Mouse (Mus musculus): ENCODE data around the gene Gm5901.
"Not testable (repeated sequence)": the region's sequence is repeated elsewhere in the genome, so short reads cannot be mapped to it uniquely, and the experiment has no call there.

Gm5901 gene

GRCm38 (mm10) chr7:105374866-105375265, at the start of gene Gm5901:
Gene Gm5901 (plus strand): TSS chr7:105375038.
- DNase-seq (ENCODE audit: low read depth, low spot score), result no peak

DNA sequence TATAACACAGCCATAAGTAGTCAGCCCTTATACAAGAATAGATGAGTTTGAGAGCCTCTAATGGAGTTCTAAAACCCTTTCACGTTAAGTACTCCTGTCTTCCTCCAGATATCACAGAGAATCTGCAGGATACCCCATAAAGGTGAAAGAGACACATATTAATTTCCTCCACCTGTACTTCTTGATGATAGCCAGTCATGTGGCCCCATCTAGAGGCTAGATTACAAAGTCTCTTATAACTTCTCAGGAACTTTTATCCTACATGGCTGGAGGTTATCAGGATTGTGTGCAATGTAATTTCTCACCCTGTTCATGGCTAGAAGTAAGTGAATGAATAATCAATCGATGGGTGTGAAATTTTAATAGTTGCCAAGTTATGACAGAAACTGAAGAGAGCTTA, 49.5 kb upstream of the Gm5901 start:
- no peak for DNase-seq (ENCODE audit: low read depth, low spot score)

GRCm38 (mm10) chr7:105334004-105334403, 40.8 kb upstream of the Gm5901 start, which contains the start of gene Olfr690:
Gene Olfr690 (minus strand): TSS chr7:105334104.
- no peak for DNase-seq (ENCODE audit: low read depth, low spot score)

DNA sequence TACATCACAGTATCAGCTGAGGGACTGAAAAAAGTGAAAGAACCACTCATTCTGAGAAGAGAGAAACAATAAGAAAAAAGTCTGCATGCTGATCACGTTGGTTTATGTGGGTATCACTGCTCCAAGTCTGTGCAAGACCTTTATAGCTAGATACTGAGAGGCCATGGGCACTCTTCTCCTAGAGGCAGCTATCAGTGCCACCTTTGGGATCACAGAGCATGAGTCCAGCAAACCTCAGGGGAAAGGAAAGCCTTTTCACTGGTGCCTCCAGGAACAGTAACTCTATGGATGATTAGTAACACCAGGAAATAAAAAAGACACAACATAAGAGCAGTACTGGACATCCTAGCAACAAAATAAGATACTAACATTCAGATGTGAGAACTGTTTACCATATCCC, 32.7 kb upstream of the Gm5901 start, which contains the start of gene Olfr691:
Olfr691 (minus strand) TSS at position 101 of the 400 bp plus-strand sequence.
- no peak for DNase-seq (ENCODE audit: low read depth, low spot score)

DNA sequence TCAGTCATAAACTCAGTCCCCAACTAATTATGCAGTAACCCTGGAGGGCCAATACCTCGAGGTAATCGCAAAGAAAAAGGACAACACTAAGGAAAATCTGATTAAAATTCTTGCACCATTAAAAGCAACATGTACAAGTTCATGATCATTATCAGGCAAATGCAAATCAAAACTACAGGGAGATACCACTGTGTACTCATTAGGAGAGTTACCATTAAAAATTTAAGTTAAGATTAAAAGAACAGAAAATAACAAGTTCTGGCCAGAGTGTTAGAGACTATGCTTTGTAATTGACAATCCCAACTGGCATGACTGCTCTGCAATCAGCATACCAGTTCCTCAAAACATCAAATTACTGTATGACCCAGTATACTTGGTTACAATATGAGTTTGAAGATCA, 32.1 kb upstream of the Gm5901 start:
- no peak for DNase-seq (ENCODE audit: low read depth, low spot score)

GRCm38 (mm10) chr7:105356064-105356463, 18.8 kb upstream of the Gm5901 start:
- not testable (repeated sequence) for DNase-seq (ENCODE audit: low read depth, low spot score)

DNA sequence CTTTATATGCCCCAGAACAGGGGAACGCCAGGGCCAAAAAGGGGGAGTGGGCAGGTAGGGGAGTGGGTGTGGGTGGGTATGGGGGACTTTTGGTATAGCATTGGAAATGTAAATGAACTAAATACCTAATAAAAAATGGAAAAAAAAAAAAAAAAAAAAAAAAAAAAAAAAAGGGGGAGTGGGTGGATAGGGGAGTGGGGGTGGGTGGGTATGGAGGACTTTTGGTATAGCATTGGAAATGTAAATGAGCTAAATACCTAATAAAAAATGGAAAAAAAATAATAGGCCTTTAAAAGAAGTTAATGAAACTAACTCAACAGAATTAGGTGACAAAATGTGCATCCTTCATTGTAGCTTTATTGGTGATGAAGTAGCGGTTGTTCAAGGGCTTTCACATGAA, 18.4 kb upstream of the Gm5901 start:
- not testable (repeated sequence) for DNase-seq (ENCODE audit: low read depth, low spot score)

DNA sequence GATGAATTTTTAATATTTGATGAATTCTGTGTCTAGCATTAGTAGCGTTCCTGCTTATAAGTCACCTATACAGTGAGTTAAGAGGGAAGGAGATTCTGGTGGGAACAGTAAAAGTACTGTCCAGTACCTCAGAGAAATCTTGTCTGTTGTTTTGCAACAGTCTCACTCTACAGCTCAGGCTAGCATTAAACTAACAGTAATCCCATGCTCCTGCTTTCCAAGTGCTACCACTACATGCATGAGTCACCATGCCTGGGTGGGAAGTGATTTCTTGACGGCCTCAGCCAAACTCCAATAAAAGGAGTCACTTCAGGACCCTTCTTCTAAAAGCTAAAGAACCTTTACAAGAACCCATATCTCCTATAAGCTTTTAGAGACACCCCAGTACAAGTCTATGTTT, 13.1 kb upstream of the Gm5901 start:
- no peak for DNase-seq (ENCODE audit: low read depth, low spot score)

- DNase-seq (ENCODE audit: low read depth, low spot score), result no peak
These were observed 7.6 kb upstream of the Gm5901 start for GRCm38 (mm10) chr7:105367268-105367667.

GRCm38 (mm10) chr7:105367930-105368329, 6.9 kb upstream of the Gm5901 start, which contains the start of gene Olfr692:
Gene Olfr692 (plus strand): TSS chr7:105368230.
- no peak for DNase-seq (ENCODE audit: low read depth, low spot score)

DNA sequence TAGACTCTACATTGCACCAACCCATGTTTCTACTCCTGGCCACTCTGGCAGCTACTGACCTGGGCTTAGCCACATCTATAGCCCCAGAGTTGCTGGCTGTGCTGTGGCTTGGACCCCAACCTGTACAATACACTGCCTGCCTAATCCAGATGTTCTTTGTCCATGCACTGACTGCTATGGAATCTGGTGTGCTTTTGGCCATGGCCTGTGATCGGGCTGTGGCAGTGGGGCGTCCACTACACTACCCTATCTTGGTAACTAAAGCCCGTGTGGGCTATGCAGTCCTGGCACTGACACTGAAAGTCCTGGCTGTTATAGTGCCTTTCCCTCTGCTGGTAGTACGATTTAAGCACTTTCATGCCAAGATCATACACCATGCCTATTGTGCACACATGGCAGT, 6.3 kb upstream of the Gm5901 start:
- DNase-seq (ENCODE audit: low read depth, low spot score), result no peak

DNA sequence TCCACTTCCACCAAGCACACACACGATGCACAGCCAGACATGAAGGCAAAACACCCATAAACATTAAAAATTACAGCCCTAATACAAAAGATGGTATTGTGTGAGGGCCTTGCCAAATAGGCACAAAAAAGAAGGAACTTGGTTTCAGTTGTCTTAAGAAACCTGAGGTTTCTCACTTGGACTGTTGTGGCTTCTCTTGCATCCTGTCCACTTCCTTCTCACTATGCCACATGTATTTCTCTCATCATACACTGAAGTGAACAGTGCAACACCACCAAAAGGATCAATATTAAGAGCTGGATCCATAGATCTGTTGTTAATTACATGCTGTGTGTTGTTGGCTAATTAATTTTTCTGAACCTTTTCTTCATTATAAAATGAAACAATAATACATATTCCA, 1.9 kb upstream of the Gm5901 start:
- no peak for DNase-seq (ENCODE audit: low read depth, low spot score)

DNA sequence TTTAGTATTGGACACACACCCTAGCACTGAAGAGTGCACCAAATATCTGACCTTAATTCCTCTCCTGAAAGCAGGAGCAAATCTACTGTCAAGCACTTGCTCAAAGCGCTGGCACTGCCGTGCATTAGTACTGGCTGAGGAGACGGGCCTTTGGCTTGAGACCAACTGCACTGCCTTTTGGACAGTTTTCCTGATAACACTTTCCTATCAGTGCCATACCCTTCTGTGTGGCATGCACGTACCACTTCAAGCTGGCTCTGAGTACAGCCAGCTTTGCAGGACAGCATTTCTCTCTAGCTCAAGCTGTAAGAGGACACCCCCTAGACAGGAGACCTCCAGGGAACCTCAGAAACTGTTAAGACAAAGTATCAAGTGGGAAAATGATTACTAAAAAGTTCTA, 1.3 kb upstream of the Gm5901 start:
- DNase-seq (ENCODE audit: low read depth, low spot score), result no peak

- no peak for DNase-seq (ENCODE audit: low read depth, low spot score)
These were observed 862 bp upstream of the Gm5901 start for GRCm38 (mm10) chr7:105373976-105374375.

GRCm38 (mm10) chr7:105380329-105380728, 5.5 kb downstream of the Gm5901 start:
- DNase-seq (ENCODE audit: low read depth, low spot score), result no peak

GRCm38 (mm10) chr7:105387696-105388095, 12.9 kb downstream of the Gm5901 start:
- DNase-seq (ENCODE audit: low read depth, low spot score), result no peak

GRCm38 (mm10) chr7:105390236-105390635, 15.4 kb downstream of the Gm5901 start:
- no peak for DNase-seq (ENCODE audit: low read depth, low spot score)

GRCm38 (mm10) chr7:105394606-105395005, 19.8 kb downstream of the Gm5901 start:
- DNase-seq (ENCODE audit: low read depth, low spot score), result no peak

GRCm38 (mm10) chr7:105395131-105395820, 20.4 kb downstream of the Gm5901 start:
- no peak for DNase-seq (ENCODE audit: low read depth, low spot score)

- DNase-seq (ENCODE audit: low read depth, low spot score), result no peak
These were observed 21.3 kb downstream of the Gm5901 start for GRCm38 (mm10) chr7:105396126-105396525.

DNA sequence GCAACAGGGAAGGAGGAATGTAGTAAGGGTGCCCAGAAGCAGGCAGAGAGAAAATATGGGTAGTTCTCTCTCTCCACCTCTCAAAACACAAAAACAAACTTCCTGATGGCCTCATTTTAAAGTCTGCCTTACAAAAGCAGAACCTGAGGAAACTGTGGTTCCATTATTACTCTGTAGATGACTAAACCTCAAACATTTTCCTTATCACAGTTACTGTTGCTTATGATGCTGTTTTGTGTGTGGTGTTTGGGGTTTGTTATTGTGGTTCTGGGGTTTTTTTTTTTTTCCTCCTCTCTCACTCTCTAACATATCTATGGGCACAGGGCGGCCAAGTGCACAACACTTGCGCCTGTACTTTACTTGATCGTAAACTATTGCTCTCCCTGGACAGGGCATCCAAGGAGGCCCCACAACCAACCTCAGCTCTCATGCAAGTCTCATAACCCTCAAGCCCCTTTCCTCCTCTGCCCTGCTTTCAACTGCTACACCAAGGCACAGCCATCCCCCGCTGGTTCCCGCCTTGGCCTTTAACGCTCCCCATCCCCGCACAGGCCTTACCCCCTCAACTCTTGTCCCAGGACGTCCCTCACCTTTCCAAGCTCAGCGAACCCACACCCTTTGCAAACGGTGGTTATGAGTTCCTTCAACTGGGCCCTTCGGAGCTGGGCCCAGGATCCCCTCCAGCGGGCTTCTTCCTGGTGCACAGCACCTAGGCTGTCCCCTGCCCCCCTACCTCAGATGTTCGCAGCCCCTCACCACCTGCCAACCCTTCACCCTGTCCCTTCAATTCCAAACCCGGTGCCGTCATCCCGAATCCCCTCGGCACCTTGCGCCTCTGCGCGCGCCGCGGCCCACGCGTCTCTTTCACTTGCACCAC, 24.5 kb downstream of the Gm5901 start:
- no peak for DNase-seq (ENCODE audit: low read depth, low spot score)

DNA sequence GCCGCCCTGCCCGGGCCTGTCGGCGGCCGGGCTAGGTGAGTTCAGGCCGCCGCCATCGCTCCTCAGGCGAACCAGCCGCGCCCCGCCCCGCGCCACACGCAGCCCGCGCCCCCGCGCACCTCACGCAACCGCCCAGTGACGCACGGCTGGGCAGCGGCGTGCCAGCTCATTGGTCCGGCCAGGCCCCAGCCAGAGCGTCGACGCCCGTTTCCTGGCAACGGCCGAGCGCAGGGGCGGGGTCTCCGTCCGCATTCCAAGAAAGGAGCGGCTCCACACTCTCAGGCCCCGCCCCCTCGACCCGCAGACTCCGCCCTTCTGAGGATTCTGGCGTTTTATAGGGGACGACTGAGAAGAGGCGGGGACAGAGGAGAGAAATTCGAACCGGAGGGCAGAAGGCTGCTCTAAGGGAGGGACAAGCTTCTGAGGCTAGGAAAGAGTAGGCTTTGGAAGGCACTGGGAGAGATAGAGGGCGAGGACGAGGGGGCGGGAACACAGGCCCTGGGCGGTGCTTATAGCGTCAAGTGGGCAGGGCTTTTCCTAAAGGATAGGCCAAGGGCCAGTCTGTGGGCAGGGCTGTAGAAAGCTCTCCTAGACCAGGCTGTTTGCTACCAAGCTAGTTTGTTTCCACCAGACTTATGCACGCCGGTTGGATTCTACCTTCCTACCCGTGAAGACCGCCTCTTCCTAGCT, 25.2 kb downstream of the Gm5901 start, which contains the start of gene Fam160a2:
Fam160a2 (minus strand) TSS at position 120 of the 690 bp plus-strand sequence.
- peak; percentile 100 for DNase-seq (ENCODE audit: low read depth, low spot score)

Data from retina, postnatal 7 days (tissue).